Mouse (Mus musculus) liver, adult 2 months (tissue): ENCODE measurements around the gene Olfr1408.

Source experiments
- CTCF ChIP-seq: fragments of 200-500 bp; IDR thresholded peaks from 2 replicates; pipeline ENCODE4 v1.5.1; 2011; ENCODE audit warnings: low read depth, low read length, control low read depth
- POLR2A ChIP-seq: fragments of 200-500 bp; IDR thresholded peaks from 2 replicates; pipeline ENCODE4 v1.6.1; 2011; ENCODE audit warnings: low read length, control low read depth; ENCODE audit not compliant: insufficient read depth; ENCODE audit errors: extremely low read depth

DNA sequence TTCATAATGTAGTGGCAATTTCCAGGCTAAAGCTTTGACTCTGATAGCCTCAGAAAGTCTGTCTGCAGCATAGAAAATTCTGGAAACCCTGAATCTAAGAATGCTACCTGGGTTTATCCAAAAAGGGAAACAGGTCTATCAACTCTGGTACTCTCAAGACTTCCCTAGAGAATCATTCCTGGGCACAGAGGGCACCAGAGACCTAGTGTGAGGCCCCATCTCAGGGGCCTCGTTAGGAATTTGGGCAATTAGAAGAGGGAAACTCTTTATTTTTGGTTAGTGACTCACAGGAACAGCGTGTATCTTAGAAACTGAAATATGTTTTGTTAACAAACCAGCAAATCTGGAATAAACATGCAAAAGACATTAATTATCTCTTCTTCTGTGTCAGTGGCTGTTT lies at the start of gene Olfr1408:
- TF ChIP-seq CTCF (no peak), POLR2A (no peak)
